Mouse (Mus musculus) retina, postnatal 7 days (tissue): Measurements from ENCODE around the gene Abca17.

Experiments
- DNase-seq: peaks from one replicate; pipeline ENCODE4 v3.0.0-alpha.2; 2012; ENCODE audit warnings: low read depth, low spot score

The Abca17 gene

GRCm38 (mm10) chr17:24346831-24347230, 4.0 kb downstream of the Abca17 start:
- no peak for DNase-seq

GRCm38 (mm10) chr17:24344672-24345071, 6.2 kb downstream of the Abca17 start:
- DNase-seq: no peak

DNA sequence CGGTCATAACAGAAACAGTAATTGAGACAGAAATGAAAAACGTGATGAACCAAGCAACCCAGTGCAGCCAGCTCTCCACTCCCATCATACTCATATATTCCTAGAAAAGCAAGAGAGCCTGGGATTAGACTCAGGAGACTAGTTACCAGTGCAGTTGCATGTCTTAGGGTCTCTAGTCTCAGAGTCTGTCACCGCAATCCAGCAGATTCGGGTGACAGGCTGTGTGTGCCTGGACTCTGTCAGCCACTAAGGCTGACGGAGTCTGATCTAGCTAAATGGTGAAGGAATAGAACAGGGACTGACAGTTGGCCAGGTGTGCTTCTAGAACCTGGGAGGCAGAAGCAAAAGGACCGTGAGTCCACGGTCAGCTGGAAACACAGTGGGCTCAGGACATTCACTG, 23.2 kb downstream of the Abca17 start:
- no peak for DNase-seq

GRCm38 (mm10) chr17:24325051-24325450, 25.8 kb downstream of the Abca17 start:
- DNase-seq: no peak

DNA sequence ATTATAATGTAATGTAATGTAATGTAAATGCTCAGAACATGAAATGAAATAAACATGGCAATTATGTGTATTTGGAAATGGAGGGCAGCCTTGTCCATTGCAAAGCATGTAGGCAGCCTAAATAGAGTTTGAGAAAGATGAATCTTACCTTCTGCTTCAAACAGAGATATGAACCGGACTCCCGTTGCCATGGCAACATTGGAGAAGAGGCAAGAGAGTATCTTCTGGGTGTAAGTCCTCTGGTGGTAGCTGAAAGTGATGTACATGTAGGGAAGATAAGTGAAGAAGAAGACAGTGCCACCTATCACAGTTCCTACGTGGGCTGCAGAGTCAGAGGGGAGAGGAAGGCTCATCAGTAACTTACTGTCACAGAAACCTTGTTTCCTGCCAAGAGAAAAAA, 30.0 kb downstream of the Abca17 start:
- no peak for DNase-seq

GRCm38 (mm10) chr17:24307500-24307899, 43.4 kb downstream of the Abca17 start:
- peak; percentile 28 for DNase-seq

DNA sequence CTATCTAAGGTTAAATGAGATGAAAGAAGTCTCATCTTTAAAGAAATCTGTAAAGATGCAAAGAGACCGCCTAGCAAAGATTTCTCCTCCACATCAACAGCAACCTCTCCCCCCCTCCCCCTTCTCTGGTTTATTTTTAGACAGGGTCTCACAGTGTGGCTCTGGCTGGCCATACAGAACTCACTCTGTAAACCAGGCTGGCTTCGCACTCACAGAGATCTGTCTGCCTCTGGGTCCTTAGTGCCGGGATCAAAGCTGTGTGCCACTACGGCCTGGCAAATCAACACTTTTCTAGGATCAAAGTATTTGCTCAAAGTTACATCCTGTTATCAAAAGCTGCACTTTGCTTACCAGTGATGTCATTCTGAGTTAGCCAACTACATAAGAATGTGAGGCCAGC, 50.2 kb downstream of the Abca17 start:
- no peak for DNase-seq

GRCm38 (mm10) chr17:24289338-24289737, 61.5 kb downstream of the Abca17 start:
- no peak for DNase-seq

GRCm38 (mm10) chr17:24288477-24288876, 62.4 kb downstream of the Abca17 start:
- no peak for DNase-seq

DNA sequence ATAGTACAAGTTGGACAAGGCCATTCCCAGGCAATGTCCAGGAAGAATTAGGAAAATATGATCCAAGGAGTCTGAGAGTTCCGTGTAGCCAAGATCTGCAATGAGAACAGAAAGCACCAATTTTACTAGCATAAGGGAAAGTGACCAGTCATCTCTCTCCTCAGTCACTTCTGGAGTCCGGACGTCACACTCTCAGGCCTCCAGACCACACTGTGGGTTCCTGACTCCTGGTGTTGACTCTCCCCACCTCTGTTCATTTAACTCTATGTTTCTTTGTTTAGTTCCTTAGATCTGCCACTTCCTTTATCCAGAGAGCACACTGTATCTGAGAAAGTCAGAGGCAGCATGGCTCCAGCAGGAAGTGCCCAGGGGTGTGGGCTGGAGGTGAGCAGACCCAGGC, 65.2 kb downstream of the Abca17 start:
- no peak for DNase-seq

DNA sequence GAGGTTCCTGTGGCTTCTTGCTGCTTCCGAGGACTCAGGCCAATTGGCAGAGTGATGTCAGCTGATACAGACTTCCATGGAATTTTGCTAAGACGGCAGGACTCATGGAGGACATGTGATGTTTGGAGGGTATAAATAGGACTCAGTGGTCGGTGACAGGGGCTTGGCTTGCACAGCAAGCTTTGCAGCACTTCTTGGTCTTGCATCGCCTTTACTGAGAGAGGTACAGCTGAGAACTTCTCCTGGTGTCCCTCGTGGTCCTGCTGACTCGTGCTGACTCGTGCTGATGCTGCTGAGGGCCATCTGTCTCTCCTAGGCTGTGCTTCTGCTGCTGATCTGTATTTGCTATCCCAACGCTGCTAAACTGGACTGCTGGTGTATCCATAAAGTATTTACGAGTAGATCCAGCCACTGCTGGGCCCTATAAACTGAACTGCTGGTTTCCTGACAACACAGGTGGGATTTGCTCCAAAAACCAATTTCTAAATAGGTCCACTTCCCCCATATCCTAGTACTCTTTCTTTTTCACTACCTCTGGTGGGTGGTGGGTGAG, 67.5 kb downstream of the Abca17 start:
- DNase-seq: no peak

DNA sequence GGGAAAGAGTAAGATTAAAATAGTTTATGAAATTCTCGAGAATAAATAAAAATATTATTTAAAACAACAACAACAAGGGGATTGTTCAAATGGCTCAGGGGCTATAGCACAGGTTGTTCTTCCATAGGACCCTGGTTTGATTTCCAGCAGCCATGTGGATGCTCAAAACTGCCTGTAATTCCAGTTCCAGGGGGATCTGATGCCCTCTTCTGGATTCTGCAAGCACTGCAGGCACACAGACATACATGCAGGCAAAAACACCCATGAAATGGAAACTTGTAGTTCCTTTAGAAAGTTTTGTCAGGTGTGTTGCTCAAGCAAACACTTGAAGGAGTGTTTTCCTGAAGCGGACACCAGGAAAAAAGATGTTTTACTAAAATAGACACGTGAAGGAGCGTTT, 68.2 kb downstream of the Abca17 start:
- no peak for DNase-seq

DNA sequence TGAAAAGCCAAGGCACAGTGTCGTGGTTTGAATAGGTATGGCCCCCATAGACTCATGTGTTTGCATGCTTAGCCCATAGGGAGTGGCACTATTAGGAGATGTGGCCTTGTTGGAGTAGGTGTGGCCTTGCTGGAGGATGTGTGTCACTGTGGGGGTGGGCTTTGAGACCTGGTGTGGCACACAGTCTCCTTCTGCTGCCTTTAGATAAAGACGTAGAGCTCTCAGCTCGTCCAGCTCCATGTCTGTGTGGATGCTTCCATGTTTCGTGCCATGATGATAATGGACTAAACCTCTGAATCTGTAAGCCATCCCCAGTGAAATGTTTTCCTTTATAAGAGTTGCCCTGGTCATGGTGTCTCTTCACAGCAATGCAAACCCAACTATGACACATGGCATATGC, 71.0 kb downstream of the Abca17 start:
- DNase-seq: no peak

GRCm38 (mm10) chr17:24267133-24267532, 83.7 kb downstream of the Abca17 start:
- no peak for DNase-seq

- DNase-seq: no peak
Observed at GRCm38 (mm10) chr17:24264766-24265165, 86.1 kb downstream of the Abca17 start.

GRCm38 (mm10) chr17:24260516-24260915, 90.4 kb downstream of the Abca17 start:
- no peak for DNase-seq

DNA sequence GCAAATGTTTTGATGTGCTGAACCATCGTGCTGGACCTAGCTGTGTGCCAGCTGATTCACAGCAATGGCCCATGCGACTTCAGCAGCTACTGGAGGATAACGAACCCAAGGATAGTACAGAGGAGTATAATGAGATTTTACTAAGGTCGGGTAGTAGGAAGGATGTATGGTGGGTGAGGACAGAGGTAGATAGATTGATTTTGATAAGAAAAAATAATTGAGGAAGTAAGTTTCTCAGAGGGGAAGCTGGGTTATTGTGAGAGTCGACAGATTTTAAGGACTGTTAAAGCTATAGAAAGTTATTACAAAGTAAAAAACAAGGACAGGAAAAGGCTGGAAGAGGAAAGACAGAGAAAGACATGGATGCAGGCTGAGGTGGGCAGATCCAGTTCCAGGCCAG, 91.2 kb downstream of the Abca17 start:
- no peak for DNase-seq

- no peak for DNase-seq
Observed at GRCm38 (mm10) chr17:24258981-24259380, 91.9 kb downstream of the Abca17 start.

GRCm38 (mm10) chr17:24252329-24252728, 98.5 kb downstream of the Abca17 start:
- no peak for DNase-seq

DNA sequence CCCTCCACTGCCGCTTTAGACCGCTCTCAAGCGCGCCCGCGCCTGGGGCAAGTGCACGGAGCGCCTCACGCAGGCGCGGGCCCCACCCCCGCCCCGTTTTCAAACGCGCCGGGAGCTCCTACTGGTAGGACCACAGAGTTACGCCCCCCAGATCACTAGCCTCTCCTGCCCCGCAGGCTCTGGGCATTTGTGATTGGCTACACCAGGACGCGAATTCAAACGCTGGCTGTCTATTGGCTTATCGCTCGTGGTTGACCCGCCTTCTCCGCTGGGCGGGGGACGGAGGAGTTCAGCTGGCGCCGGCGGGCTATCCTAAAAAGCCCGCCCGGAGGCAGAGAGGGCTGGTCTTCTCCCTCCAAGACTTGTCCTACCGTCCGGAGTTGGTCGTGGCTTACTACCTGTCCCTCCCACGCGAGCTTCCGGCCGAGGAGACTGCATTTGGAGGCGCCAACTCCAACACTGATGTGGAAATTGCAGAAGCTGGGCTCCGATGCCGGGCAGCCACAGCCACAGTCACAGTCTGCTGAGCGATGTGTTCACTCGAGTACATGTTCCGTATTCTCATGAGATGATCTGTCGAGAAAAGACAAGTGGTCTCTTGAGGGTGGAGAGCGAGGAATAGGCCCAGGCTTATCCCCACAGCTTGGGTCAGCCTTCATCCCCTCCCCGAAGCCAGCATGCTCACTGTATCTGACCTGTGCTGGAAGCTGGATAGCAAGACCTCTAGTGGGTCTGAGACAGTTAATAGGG, 99.4 kb downstream of the Abca17 start, which contains the start of gene Ccnf:
Gene Ccnf (minus strand): TSS at position 165 of the 750 bp plus-strand sequence.
- DNase-seq: peak; percentile 92

DNA sequence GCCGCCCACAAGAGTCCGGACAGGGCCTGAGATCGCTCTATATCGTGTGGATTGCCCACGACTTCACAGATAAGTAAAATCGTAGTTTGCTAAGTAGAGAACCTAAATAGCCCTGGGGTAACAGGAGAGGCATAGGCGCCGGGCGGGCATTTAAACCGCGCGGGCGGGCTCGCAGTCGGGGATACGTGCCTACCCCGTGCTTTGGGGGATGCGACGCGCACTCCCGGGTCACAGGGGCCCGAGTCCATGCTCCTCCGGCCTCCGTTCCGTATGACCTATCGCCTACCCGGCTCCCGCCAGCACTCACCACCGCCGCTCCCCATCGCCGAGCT, 99.9 kb downstream of the Abca17 start:
- DNase-seq: no peak

- DNase-seq: no peak
Observed at GRCm38 (mm10) chr17:24248641-24249040, 102.2 kb downstream of the Abca17 start.

GRCm38 (mm10) chr17:24244061-24244460, 106.8 kb downstream of the Abca17 start:
- no peak for DNase-seq
